Mouse (Mus musculus): Measurements from ENCODE around the gene Ccdc183.
A peak's percentile ranks its signal among the peaks of the same experiment; 100 is the strongest.

Ccdc183 gene

GRCm38 (mm10) chr2:25607761-25608622 is 9.5 kb downstream of the Ccdc183 start, which contains the start of gene Rabl6:
Gene Rabl6 (minus strand): TSS chr2:25608521.
- peak; percentile 75 to 86 for DNase-seq

DNA sequence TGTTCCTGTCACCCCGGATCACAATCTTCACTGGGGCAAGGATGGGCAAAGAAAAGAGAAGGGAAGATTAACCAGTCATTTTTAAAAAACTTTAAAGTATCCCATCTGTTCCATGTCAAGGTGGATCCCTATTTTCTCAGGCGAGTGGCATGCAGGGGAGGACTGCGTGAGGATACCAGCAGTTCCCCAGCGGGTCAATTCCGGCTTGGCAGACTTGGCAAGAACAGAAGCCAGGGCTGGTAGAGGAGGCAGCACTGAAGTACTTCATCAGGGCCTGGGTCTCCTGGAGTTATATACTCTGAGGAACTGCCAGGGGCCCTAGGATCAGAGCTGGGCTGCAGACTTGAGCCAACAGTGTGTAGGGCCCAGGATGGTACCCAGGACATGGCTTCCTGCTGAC is 15.0 kb downstream of the Ccdc183 start:
- DNase-seq, result no peak

DNA sequence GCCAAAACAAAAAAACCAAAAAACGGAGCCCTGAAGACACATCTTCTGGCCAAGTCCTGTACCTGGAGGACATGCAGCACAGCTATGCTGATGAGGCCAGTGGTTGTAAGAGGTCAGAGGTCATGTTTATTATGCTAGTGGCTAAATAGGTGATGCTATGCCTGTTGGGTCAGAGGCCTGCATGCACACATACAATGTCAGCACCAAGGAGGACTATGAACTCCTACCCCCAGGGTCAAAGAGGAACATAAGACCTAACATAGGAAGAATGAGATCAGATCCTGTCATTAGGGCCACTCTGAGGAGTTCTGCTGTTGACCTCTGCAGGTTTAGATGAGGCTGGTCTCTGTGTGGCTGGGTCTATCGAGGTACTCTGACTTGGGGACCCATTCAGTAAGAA is 17.4 kb downstream of the Ccdc183 start:
- no peak for DNase-seq

DNA sequence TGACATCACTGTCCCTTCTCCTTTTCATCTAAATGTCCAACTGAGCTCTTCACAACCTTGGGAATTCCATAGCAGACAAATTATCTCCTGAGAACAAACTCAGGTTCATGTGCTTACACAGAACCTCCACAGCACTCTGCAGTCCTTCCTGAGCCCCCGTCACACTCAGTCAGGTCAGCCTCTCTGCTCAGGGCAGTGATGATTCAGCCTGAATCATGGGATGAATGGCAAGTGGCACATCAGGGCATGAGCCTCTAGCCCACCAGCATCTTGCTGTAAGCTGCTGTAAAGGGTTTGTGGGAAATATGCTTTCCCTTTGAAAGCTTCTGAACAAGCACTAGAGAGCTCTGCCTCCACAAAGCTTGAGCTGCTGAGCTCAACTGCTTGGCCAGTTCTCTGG is 18.7 kb downstream of the Ccdc183 start:
- no peak for DNase-seq

- no peak for DNase-seq
Measured at GRCm38 (mm10) chr2:25596765-25597510, 20.5 kb downstream of the Ccdc183 start.

DNA sequence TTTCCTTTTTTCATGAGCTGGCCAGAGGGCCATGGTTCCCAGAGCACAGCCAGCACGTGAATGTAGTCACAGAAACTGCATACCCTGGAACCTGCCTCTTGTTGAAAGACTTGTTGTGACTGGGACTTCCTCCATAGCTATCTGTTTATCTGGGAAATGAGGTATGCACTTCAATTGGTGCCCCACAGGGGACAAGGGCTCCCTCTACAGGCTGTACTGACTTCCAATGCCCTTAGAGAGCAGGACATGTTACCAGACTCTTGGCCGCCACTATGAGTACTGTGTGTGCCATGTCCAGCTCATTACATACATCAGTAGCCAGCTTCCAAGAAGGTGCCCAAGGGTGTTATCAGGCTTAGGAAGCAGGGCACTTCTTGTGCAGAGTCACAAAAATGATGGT is 25.6 kb downstream of the Ccdc183 start:
- DNase-seq, result peak in 1 of 2 experiments; percentile 36

DNA sequence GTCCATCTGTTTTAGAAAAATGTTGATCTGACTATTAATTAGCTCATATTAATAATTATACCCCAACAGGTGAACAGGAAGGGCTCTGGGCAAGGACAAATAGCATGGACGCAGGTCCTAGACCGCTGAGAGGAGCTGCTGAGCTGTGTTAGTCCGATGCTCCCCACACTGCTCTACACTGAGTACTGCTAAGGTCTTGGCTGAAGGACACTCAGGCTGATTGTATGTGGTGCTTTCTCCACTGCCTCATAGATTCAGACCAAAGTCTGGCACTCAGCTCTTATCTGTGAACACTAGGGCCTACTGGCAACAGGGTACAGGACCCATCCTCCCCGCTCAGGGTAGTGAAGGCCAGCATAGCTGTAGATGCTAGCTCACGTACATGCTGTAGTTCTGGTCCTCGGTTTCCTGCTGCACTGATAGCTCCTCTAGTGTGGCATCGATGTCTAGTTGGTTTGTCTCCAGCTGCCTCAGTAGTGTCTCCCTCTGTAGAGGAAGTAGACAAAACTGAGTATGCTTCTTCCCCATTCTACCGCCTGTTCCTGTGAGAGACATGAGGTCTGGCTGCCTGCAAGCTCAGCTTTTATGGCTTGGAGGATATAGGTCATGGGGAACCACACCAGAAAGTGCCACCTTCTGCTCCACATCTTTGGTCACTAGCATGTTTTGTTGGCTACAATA is 29.1 kb downstream of the Ccdc183 start:
- DNase-seq, result no peak

DNA sequence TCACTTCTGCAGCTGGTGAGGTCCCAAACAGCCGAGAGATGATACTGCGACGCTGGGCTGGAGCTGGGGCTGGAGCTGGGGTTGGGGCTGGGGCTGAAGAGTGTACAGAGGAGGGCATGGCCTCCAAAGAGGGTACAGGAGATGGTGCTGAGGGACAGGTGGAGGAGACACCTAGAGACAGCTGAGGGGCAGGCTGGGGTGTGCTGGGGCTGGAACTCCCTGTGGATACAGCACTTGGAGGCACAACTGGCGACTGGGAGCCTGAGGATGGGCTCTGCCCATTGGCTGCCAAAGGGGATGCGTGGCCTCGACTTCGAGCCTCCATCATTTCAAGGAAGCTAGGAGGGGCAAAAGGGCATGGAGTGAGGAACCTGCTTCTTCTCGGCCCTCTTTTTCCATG is 30.2 kb downstream of the Ccdc183 start:
- DNase-seq, result no peak

DNA sequence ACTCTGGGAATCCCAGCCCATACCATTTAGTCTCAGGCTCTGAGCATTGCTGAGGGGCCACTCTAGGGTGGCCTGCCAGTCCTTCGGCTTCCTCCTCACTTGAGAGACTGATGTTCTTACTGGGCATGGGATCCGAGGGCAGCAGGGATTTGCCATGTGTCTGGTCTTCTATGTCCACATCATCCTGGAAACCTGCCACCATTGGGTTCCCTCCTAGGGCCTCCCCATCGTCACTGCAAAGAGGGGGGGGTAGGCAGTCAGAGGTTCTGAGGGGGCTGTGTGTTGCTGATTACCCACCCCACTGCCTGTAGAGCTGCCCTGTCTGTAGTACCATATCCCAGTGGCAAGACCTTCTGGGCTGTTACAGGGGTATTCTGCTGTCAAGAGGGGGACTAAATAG is 31.9 kb downstream of the Ccdc183 start:
- DNase-seq, result no peak

DNA sequence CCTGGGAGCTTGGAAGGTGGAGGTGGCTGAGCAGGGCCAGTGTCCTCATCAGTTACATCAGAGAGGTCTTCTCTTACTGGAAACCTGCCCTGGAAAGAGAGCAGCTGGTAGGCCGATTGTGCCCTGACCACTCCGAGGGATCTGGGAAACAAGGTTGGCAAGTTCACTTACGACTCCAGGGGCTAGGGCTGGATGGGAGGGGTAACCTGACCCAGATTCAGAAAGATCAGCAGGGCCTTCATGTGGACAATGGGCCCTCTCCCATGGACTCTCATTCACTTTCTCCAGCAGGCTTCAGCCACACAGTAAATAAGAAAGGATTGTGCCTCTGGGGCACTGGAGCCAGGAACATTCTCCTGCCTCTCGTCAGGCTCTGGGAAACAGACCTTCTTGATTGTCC is 32.6 kb downstream of the Ccdc183 start:
- no peak for DNase-seq

- no peak for DNase-seq
Measured at GRCm38 (mm10) chr2:25584152-25584551, 33.3 kb downstream of the Ccdc183 start.

DNA sequence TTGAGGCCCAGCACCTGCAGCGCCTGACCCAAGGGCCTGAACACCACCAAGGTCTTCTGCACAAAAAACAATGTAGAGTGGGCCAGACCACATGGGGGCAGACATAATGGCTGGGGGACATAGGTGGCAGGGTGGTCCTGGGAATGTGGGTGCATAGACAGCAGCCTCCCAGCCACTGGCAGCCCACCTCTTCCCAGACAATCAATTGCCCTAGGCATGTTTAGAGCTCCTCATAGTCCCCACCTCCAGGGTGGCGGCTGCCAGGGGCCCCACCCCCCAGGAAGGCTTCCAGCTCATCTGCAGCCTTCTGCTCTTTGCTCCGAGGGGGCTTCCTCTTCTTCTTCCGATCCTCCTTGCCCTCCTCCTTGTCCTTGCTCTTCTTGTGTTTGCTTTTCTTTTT is 33.9 kb downstream of the Ccdc183 start:
- no peak for DNase-seq

DNA sequence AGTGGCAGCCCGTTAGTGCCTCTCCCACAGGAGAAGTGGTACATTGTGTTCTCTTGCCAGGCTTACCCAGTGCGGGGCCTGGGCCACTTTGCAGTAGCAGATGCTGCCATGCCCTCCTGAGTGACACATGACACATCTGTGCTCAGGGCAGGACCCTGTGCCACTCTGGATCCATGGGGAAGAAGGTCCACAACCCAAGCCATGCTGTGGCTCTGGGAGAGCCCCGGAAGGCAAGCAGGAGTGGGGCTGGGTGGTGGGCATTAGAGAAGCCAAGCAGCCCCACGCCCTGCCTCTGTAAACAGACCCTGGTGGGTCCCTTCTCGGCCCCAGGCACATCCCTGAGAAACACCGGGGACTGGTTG is 34.4 kb downstream of the Ccdc183 start:
- DNase-seq, result no peak

DNA sequence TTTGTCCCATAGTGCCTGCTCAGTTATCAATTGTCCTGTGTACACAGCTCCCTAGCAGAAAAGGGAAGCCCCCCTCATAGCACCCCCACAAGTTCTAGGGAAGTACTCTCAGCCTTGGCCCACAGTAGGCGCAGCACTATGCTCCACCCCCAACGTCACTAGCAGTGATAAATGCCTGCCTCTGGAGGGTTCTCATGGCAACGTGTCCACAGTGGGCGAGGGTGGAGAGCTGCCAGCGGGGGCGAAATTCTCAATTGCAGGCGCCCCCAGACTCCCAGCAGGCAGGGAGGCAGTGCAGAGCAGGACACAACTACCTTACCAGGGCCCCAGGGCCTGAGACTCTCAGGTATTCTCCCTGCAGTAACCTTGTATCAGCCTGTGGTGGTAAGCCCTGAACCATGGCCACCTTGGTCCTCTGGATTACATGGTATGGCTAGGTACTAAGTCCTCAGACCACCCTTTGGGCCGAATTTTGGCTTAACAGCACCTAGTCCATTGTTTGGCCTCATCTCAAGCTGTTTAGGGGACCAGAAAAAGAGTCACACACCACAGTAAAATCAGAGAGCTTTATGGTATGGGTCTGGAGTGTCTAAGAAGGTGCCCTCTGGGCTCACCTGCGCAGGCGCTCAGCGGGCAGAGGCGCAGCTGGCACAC is 34.9 kb downstream of the Ccdc183 start:
- DNase-seq, result no peak

- DNase-seq, result peak; percentile 8 to 19
Measured at GRCm38 (mm10) chr2:25581901-25582301, 35.6 kb downstream of the Ccdc183 start.

- peak; percentile 33 to 57 for DNase-seq
Measured at GRCm38 (mm10) chr2:25581294-25581864, 36.1 kb downstream of the Ccdc183 start, which contains the start of gene Ajm1. Gene Ajm1 (minus strand): TSS chr2:25581757.

GRCm38 (mm10) chr2:25580621-25581101 is 36.8 kb downstream of the Ccdc183 start:
- no peak for DNase-seq

GRCm38 (mm10) chr2:25579737-25580460 is 37.6 kb downstream of the Ccdc183 start:
- DNase-seq, result peak; percentile 20 to 67

GRCm38 (mm10) chr2:25578796-25579736 is 38.4 kb downstream of the Ccdc183 start:
- DNase-seq, result peak; percentile 4 to 20
